Mouse (Mus musculus): Measurements from ENCODE around the gene Ppp1r14a.

Gene Ppp1r14a

DNA sequence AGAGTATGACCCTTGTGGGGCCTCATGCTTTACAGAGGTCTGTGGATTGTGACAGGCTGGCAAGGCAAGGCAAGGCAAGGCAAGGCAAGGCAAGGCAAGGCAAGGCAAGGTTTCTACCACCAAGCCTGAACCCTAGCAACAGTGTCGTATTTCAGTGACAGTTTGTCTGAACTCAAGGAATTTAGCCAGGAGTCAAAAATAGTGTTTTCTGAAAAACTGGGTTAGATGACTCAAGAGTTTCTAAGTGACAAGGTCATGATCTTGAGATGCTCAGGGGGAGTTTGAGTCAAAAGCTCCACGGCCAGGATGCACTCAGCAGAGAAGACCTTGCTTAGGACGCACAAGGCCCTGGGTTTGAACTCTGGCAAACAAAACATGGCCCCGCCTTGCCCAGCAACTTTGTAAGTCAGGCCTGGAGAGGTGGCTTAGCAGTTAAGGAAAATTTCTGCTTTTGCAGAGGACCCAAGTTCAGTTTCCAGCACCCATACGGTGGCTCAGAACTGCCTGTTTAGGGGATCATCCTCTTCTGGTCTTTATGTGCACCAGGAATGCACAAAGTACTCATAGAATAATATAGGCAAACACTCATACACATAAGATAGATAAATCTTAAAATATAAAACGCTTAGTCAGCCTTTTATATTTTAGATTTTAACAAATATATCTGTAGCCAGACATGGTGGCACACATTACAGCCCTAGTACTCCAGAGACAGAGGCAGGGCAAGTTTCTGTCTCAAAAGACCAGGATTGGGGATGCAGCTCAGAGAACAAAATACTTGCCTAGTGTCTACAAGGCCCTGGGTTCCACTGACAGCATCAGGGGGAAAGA lies 46.9 kb downstream of the Ppp1r14a start:
- no peak for DNase-seq

- DNase-seq = no peak
These were observed 47.7 kb downstream of the Ppp1r14a start for GRCm38 (mm10) chr7:29336795-29337319.

DNA sequence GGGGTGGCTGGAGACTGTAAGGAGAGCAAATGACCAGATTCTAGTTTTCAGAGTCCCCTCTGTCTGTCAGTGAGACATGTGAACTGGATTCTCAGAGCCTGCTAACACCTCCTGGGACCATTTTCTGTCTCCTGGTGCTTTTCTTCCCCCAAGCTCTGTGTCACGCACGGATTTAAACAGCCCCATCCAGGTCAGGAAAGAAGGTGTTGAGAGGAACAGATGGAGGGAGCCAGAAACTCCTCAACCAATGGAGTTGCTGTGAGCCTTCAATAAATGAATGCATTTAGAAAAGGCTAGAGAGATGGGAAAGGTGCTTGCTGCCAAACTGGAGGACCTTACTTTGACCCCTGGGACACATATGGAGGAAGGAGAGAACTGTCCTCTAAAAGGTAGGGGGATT lies 48.7 kb downstream of the Ppp1r14a start:
- no peak for DNase-seq

- no peak for DNase-seq
These were observed 49.3 kb downstream of the Ppp1r14a start for GRCm38 (mm10) chr7:29338351-29338919.

DNA sequence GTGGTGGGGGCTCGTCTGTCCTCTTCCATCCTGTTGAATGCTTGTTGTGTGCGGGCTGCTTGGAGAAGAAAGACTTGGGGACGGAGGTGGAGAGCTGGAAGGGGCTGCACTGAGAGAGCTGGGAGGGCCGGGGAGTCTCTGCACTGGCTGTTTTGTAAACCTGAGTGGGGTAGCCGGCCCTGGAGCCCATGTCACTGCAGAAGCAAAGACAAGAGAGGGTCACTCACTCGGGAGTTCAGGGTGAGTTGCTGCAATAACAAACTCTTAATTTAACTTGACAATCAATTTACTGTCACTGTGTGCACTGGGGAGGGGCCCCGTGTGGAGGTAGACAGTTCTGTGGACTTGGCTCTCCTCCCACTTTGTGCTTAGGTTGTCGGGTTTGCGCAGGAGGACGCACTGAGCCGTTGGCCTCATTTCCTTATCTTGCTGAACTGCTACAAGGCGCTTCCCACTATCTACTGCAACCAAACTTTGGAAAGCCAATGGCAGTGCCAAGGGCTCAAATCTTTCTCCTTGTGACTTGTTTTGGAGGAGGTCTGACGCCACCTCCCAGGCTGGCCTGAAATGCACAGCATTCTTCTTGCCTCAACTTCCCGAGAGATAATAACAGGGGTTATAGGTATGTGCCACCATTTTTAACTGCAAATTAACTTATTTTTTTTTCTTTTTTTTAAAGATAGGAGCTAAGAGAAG lies 50.0 kb downstream of the Ppp1r14a start:
- DNase-seq = no peak

- no peak for DNase-seq
These were observed 51.1 kb downstream of the Ppp1r14a start for GRCm38 (mm10) chr7:29340247-29340646.

- DNase-seq = no peak
These were observed 51.7 kb downstream of the Ppp1r14a start for GRCm38 (mm10) chr7:29340838-29341237.

DNA sequence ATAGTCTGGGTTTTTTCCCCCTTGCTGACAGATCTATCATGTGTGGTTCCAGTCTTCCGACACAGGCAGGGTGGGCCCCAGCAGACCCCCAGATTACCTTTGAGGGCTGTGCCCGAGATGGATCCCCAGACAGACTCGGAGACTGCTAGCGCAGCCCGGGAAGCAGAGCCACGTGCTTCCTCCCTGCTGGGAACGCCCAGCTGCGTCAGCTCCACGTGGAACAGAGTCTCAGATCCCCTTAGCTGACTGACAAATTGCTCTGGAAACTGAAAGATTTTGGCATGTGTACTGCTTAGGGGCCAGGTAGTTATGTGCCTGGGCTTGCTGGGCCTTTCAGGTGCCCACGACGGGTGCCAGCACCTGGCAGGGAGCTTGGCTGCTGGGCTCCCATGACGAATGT lies 52.6 kb downstream of the Ppp1r14a start:
- DNase-seq = no peak

GRCm38 (mm10) chr7:29342489-29343092 lies 53.5 kb downstream of the Ppp1r14a start:
- no peak for DNase-seq
